22 mouse cellular contexts compared by ENCODE assay signal in genomic region chr5:35751016-35751415, GRCm38 (mm10). TPM values are rescaled to one million over a fixed set of nuclear protein-coding genes. Genes with fewer than 3 reads are reported as not detected.
DNase-seq lines count a peak whose midpoint lies in the region; ATAC-seq and TF ChIP-seq lines count a peak whose summit lies in the region.
"Had no signal": no experiment of that assay in that cellular context is flagged by ENCODE, and none has a peak within 500 bp of the region (broad histone marks: within the 10 kb centered on the region; RNA-seq: fewer than 3 reads in every experiment).

No protein-coding gene starts in this region.

- no peak for TF ChIP-seq EP300 in heart, postnatal 0 days (IDR thresholded peaks at IDR 0.05; ENCODE audit: low read depth)
- TF ChIP-seq EP300 in liver, postnatal 0 days (IDR thresholded peaks at IDR 0.05; ENCODE audit: low read depth), result no peak

- no peaks in the 10 kb centered on the region for H3K9me3 ChIP-seq in heart, postnatal 0 days (replicated peaks; ENCODE audit: control insufficient read depth, low read length)
- no peaks in the 10 kb centered on the region for H3K9me3 ChIP-seq in liver, postnatal 0 days (ENCODE audit: low read length)
- no peaks in the 10 kb centered on the region for H3K9me3 ChIP-seq in liver, embryonic 11.5 days (ENCODE audit: control insufficient read depth, low read length)
- no peaks in the 10 kb centered on the region for H3K9me3 ChIP-seq in forebrain, embryonic 15.5 days
- H3K9me3 ChIP-seq: forebrain, embryonic 10.5 days; heart, embryonic 12.5 days; heart, embryonic 15.5 days; hindbrain, embryonic 12.5 days; hindbrain, embryonic 15.5 days had no signal

- DNase-seq in heart, postnatal 0 days (ENCODE audit: low spot score), result no peak
- DNase-seq in heart, postnatal 36 days, result no peak
- no peak for DNase-seq in liver, postnatal 0 days
- no peak for DNase-seq in liver, embryonic 11.5 days (ENCODE audit: low spot score)
- DNase-seq in adipocyte (ENCODE audit: low spot score), result peak; percentile 52
- DNase-seq: adrenal gland, adult 8-10 months; adrenal gland, postnatal 25 days; B cell, adult 2 months; cerebellum, adult 18-20 months; cerebellum, adult 9-10 months; cerebellum, postnatal 14 days; gastrocnemius, postnatal 25 days; heart, adult 18-20 months; heart, postnatal 14 days had no signal

- no peak for TF ChIP-seq CTCF in heart, postnatal 0 days (IDR thresholded peaks at IDR 0.05; ENCODE audit: low read depth)
- TF ChIP-seq CTCF in liver, postnatal 0 days (IDR thresholded peaks at IDR 0.05; ENCODE audit: low read depth), result no peak

- 0 out of 2 replicates have a peak overlapping the region, but pooled peaks have one; percentile 6 for H3K27ac ChIP-seq in heart, postnatal 0 days (ENCODE audit: low read depth)
- H3K27ac ChIP-seq in liver, postnatal 0 days (ENCODE audit: low read depth), result no peak overlapping the region
- H3K27ac ChIP-seq in liver, embryonic 11.5 days (ENCODE audit: low read depth, low read length), result no peak overlapping the region
- no peak overlapping the region for H3K27ac ChIP-seq in forebrain, embryonic 15.5 days (replicated peaks)
- H3K27ac ChIP-seq: forebrain, embryonic 10.5 days; heart, embryonic 15.5 days; hindbrain, embryonic 12.5 days; hindbrain, embryonic 15.5 days had no signal

- 0 out of 2 replicates have a peak, but pooled peaks cover 4% of the 10 kb centered on the region for H3K4me1 ChIP-seq in heart, postnatal 0 days (ENCODE audit: control insufficient read depth, insufficient read depth)
- no peaks in the 10 kb centered on the region for H3K4me1 ChIP-seq in liver, postnatal 0 days (ENCODE audit: insufficient read depth)
- no peaks in the 10 kb centered on the region for H3K4me1 ChIP-seq in liver, embryonic 11.5 days (replicated peaks; ENCODE audit: control insufficient read depth, insufficient read depth, low read length)
- H3K4me1 ChIP-seq in forebrain, embryonic 15.5 days, result no peaks in the 10 kb centered on the region
- H3K4me1 ChIP-seq: heart, embryonic 15.5 days; hindbrain, embryonic 12.5 days; hindbrain, embryonic 15.5 days had no signal

- no peaks in the 10 kb centered on the region for H3K27me3 ChIP-seq in heart, postnatal 0 days (ENCODE audit: control insufficient read depth, insufficient read depth, low read length)
- peaks cover 5% of the 10 kb centered on the region; the same call in 1 of the 2 replicates for H3K27me3 ChIP-seq in liver, postnatal 0 days (ENCODE audit: insufficient read depth, low read length)
- H3K27me3 ChIP-seq in liver, embryonic 11.5 days (replicated peaks; ENCODE audit: control insufficient read depth, insufficient read depth, low read length), result peaks cover under 1% of the 10 kb centered on the region; the same call in 1 of the 2 replicates
- no peaks in the 10 kb centered on the region for H3K27me3 ChIP-seq in forebrain, embryonic 15.5 days
- H3K27me3 ChIP-seq: hindbrain, embryonic 15.5 days had no signal

- no peak overlapping the region for H3K4me2 ChIP-seq in heart, postnatal 0 days (ENCODE audit: low read depth, low read length)
- H3K4me2 ChIP-seq in liver, postnatal 0 days (ENCODE audit: low read depth, low read length), result no peak overlapping the region
- no peak overlapping the region for H3K4me2 ChIP-seq in liver, embryonic 11.5 days
- H3K4me2 ChIP-seq in forebrain, embryonic 15.5 days (replicated peaks), result no peak overlapping the region
- H3K4me2 ChIP-seq: heart, embryonic 12.5 days; heart, embryonic 15.5 days; hindbrain, embryonic 12.5 days; hindbrain, embryonic 15.5 days had no signal

- no peaks in the 10 kb centered on the region for H3K36me3 ChIP-seq in heart, postnatal 0 days (replicated peaks; ENCODE audit: control insufficient read depth, insufficient read depth, low read length)
- no peaks in the 10 kb centered on the region for H3K36me3 ChIP-seq in liver, postnatal 0 days (replicated peaks; ENCODE audit: insufficient read depth, low read length)
- H3K36me3 ChIP-seq in liver, embryonic 11.5 days (ENCODE audit: control insufficient read depth, insufficient read depth, low read length), result no peaks in the 10 kb centered on the region
- no peaks in the 10 kb centered on the region for H3K36me3 ChIP-seq in forebrain, embryonic 15.5 days
- H3K36me3 ChIP-seq: forebrain, embryonic 10.5 days; heart, embryonic 12.5 days; heart, embryonic 15.5 days; hindbrain, embryonic 12.5 days; hindbrain, embryonic 15.5 days had no signal

- H3K9ac ChIP-seq in heart, postnatal 0 days (replicated peaks; ENCODE audit: low read depth, low read length), result no peak overlapping the region
- no peak overlapping the region for H3K9ac ChIP-seq in liver, postnatal 0 days (replicated peaks)
- no peak overlapping the region for H3K9ac ChIP-seq in liver, embryonic 11.5 days (ENCODE audit: low read depth, low read length)
- no peak overlapping the region for H3K9ac ChIP-seq in forebrain, embryonic 15.5 days (replicated peaks)
- H3K9ac ChIP-seq: heart, embryonic 12.5 days; heart, embryonic 15.5 days; hindbrain, embryonic 12.5 days; hindbrain, embryonic 15.5 days had no signal

- no peak for ATAC-seq in heart, postnatal 0 days (ENCODE audit: insufficient read depth, low read depth)
- ATAC-seq in liver, postnatal 0 days, result peak; percentile 41
- ATAC-seq in liver, embryonic 11.5 days (replicated peaks; ENCODE audit: low FRiP score), result no peak
- no peak for ATAC-seq in forebrain, embryonic 15.5 days (replicated peaks)
- ATAC-seq: forebrain, embryonic 14.5 days had no signal

- no peak overlapping the region for H3K4me3 ChIP-seq in heart, postnatal 0 days (ENCODE audit: low read depth, low read length)
- no peak overlapping the region for H3K4me3 ChIP-seq in liver, postnatal 0 days (ENCODE audit: low read depth, low read length)
- no peak overlapping the region for H3K4me3 ChIP-seq in liver, embryonic 11.5 days (ENCODE audit: low read depth, low read length)
- no peak overlapping the region for H3K4me3 ChIP-seq in forebrain, embryonic 15.5 days
- H3K4me3 ChIP-seq: forebrain, embryonic 10.5 days; heart, embryonic 12.5 days; heart, embryonic 15.5 days; hindbrain, embryonic 12.5 days; hindbrain, embryonic 15.5 days had no signal

- intact Hi-C loops in heart, postnatal 36 days (cut with DNase I), result no loop called here

- WGBS in heart, postnatal 0 days, result 60% methylated on average over 7 of the region's 7 CpGs
- WGBS in liver, postnatal 0 days (ENCODE audit: insufficient replicate concordance), result 62% methylated on average over 7 of the region's 7 CpGs
- WGBS in liver, embryonic 11.5 days, result 71% methylated on average over 7 of the region's 7 CpGs
- WGBS in forebrain, embryonic 15.5 days, result 88% methylated on average over 7 of the region's 7 CpGs

RNA-seq across cellular contexts. Expression of gene Ablim2, which starts 6.7 kb away (rescaled TPM):
- total RNA-seq in heart, postnatal 0 days (2014; rRNA removed; ENCODE audit: low replicate concordance), result 10.9 and 22.1 TPM in 2 replicates
- 8.3 and 8.8 TPM in 2 replicates for polyA plus RNA-seq in heart, postnatal 0 days (2015; fragmentation: Nextera tagmentation; extraction: Ambion mirVana)
- 10 to 100 TPM; 20.7 to 21.0 TPM for total RNA-seq in heart, postnatal 36 days (2021)
- polyA plus RNA-seq in liver, postnatal 0 days (2015; fragmentation: Nextera tagmentation; extraction: Ambion mirVana), result 0.33 and 0.45 TPM in 2 replicates
- 0.18 and 0.29 TPM in 2 replicates for polyA plus RNA-seq in liver, embryonic 11.5 days (2014; fragmentation: Nextera tagmentation; extraction: Ambion mirVana)
- polyA plus RNA-seq in forebrain, embryonic 15.5 days (2015; fragmentation: Nextera tagmentation; extraction: Ambion mirVana), result 8.5 and 9.1 TPM in 2 replicates
- total RNA-seq: MEL had no signal
- polyA plus RNA-seq: forebrain, embryonic 10.5 days had no signal

RNA-seq across cellular contexts. Expression of gene Sh3tc1, which starts 11.2 kb away (rescaled TPM):
- 11.4 and 15.2 TPM in 2 replicates for total RNA-seq in heart, postnatal 0 days (2014; rRNA removed; ENCODE audit: low replicate concordance)
- polyA plus RNA-seq in heart, postnatal 0 days (2015; fragmentation: Nextera tagmentation; extraction: Ambion mirVana), result 6.8 and 9.4 TPM in 2 replicates
- 1 to 10 TPM; 7.0 to 9.9 TPM for total RNA-seq in heart, postnatal 36 days (2021)
- 3.4 and 3.5 TPM in 2 replicates for polyA plus RNA-seq in liver, postnatal 0 days (2015; fragmentation: Nextera tagmentation; extraction: Ambion mirVana)
- 4.0 and 4.3 TPM in 2 replicates for polyA plus RNA-seq in liver, embryonic 11.5 days (2014; fragmentation: Nextera tagmentation; extraction: Ambion mirVana)
- polyA plus RNA-seq in forebrain, embryonic 15.5 days (2015; fragmentation: Nextera tagmentation; extraction: Ambion mirVana), result 1.5 and 1.9 TPM in 2 replicates
- total RNA-seq: MEL had no signal
